Mouse (Mus musculus): Measurements from ENCODE around the gene Tbcd.

GRCm38 (mm10) chr11:121414762-121415161, 37.0 kb upstream of the Tbcd start:
- TF ChIP-seq CTCF (IDR thresholded peaks at IDR 0.05; ENCODE audit: borderline replicate concordance, control insufficient read depth, extremely low read depth, insufficient read depth, low read length, poor library complexity) (no peak), POLR2A (IDR thresholded peaks at IDR 0.05; ENCODE audit: control insufficient read depth, extremely low read depth, insufficient read depth, low read length, poor library complexity) (no peak)

All from thymus, adult 2 months (tissue).